Mouse (Mus musculus): Measurements from ENCODE around the gene Cytl1.

Gene Cytl1

GRCm38 (mm10) chr5:37735224-37735623, at the start of gene Cytl1:
TSS of gene Cytl1 (plus strand) at chr5:37735519.
- no peak for DNase-seq

GRCm38 (mm10) chr5:37692759-37693158, 42.6 kb upstream of the Cytl1 start:
- no peak for DNase-seq

DNA sequence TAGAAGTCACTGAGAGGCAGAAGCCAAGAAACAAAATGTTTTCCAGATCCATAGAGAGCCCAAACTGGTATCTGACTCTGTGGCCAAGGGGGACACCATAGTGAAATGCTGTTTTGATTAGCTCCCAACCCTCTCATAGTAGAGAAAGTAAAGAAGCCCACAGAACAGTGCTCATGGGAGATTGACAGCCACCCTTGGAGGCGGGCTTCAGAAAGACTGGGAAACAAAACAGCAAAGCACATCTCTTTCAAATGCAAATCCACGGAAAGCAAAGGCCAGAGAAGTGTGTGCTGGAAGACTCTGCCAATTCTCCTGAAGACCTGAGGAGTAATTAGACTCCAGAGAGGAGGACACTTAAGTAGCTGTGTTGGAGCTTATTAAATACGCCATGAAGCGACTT, 39.5 kb upstream of the Cytl1 start:
- no peak for DNase-seq

- no peak for DNase-seq
Observed at GRCm38 (mm10) chr5:37697286-37697685, 38.0 kb upstream of the Cytl1 start.

DNA sequence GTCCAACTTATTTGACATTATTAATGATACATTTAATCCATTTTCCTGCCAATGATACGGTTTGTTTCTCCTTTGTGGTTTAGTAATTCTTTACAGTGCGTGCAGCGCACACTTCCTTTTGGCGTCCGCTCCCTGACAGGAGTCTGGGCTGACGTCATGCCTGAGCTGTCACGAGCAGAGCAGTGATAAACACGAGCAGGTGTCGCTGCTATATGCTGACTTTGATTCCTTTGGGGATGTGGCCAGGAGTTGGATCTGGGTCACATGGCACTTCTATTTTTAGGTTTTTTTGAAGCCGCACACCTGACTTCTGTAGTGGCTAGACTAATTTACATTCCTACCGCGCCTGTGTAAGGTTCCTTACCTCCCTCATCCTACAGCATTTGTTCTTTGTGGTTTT, 35.6 kb upstream of the Cytl1 start:
- DNase-seq, result peak; percentile 22 to 30

- DNase-seq, result no peak
Observed at GRCm38 (mm10) chr5:37704962-37705361, 30.4 kb upstream of the Cytl1 start.

- DNase-seq, result peak in 1 of 2 experiments; percentile 22
Observed at GRCm38 (mm10) chr5:37708124-37708523, 27.2 kb upstream of the Cytl1 start.

DNA sequence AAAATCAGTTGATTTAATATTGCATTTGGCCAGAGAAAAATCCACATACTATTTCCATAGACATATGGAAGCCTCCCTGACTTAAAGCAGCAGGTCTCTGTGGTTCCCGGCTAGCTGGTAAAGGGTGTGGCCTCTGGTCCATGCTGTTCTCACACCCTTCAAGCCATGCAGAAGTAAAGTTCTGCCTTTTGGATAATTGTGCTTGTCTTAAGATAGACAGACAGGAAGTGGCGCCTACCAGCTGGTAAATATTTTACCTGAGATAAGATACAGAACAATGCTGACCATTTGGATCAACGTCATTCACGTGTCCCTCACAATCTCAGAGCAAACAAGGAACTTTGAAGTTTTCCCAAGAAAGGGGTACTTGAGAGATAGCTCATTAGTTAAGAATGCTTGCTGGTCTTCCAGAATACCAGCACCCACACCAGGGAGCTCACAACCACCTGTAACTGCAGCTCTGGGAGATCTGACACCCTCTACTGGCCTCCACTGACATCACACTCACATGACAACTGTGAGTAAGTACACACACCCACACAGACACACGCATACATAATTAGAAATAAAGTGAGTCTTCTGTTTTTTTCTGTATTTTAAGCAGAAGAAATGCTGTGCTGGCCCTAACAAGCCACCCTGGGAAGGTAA, 25.9 kb upstream of the Cytl1 start:
- no peak for DNase-seq

DNA sequence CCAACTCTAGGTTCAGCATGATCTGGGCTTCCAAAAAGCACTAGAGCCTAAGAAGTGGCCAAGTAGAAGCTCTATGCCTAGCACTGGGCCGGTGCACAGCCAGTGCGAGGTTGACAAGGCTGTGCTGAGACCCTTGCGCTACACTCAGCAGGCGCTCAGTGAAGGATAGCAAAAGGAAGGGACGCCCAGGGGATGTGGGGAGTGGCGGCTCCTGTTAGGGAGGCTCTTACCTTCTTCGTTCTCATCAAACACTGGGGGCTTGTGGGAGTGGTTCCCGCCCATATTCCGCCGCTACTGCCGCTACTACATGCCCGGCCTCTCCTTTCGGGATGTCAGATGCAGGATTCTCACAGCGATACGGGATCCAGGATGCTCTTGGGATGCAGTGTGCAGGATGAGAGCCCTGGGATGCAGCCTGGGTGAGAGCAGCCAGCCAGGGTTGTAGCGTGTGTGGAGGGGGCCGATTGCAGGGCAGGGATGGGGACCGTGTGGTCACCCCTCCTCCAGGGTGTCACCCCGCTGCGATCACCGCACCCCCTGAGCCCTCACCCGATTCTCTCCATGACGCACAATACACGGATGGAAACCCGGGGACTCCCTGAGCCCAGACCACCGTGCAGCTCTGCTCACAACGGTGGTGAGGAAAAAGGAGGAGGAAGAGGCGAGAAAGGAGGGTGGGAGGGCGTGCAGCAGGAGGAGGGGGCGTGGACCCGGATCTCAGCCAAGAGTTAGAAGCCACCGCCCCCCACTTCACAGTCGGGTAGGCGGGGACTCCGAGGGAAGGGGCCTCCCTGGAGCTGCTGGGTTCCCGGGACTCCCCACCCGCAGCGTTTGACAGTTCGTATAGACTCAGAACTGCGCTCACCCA, 18.6 kb upstream of the Cytl1 start, which contains the start of gene Stk32b:
Gene Stk32b (minus strand): TSS at position 667 of the 868 bp plus-strand sequence.
- DNase-seq, result peak; percentile 7 to 25

DNA sequence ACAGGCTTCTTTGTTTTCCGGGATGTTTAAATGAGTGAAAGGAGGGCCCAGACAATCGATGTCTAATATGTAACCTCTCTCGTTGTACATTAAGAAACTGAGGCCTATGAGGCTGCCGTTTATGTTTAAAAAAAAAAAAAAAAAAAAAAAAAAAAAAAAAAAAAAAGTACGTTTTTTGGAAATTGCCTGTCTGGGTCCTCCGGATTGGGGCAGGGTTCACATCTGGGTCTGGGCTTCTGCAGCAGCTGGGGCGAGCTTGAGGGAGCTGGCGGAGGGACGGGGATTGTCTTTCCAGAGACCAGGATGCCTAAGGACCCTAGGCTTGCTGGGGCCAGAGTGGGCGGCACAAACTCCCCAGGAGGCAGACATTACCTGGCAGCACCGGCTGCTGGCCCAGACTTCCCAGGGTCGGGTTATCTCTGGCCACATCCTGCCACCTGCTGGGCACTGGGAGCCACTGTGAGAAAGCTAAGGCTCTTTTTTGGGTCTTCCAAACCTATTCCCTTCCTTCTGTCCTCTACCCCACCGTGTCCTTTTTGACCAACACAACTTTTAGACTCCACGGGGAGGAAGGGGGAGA, 17.8 kb upstream of the Cytl1 start:
- peak; percentile 59 to 77 for DNase-seq

DNA sequence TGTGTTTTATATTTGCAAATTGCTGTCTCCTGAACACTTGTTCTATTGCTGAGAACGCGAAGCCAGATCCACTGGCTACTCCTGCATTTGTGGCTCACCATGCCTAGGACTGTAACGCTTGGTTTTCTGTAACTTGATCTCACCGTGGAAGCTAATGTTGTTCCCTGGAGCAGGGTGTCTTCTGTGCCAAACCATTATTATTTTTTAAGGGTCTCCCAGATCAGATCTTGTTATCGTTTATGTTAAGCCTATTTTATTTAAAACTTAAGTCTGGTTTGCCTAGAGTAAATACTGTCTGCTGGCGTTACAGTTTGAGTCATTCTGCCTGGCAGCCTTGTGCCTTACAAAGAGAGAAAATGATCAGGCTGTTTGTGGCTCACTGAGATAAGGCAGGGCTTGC, 14.6 kb upstream of the Cytl1 start:
- no peak for DNase-seq

GRCm38 (mm10) chr5:37725220-37725886, 10.0 kb upstream of the Cytl1 start:
- no peak for DNase-seq

DNA sequence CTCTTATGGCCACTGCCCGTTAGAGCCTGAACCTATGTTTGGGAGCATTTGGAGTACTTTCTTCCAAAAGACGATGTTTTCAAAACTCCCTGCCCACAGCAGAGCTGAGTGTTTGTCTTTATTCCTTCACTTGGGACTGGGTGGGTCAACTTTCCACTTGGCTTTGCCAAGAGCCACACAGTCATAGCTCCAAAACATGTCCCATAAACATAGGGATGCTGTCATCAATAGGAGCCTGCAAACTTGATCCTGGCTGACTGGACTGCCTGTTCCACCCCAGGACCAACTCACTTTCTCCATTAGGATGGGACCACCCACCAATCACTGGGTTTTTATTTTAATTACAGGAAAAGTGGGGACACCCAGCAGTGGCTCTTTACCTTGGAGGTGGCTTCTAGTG, 4.5 kb upstream of the Cytl1 start:
- no peak for DNase-seq

GRCm38 (mm10) chr5:37736213-37736612, 894 bp downstream of the Cytl1 start:
- DNase-seq, result no peak

GRCm38 (mm10) chr5:37743889-37744707, 8.8 kb downstream of the Cytl1 start:
- no peak for DNase-seq

DNA sequence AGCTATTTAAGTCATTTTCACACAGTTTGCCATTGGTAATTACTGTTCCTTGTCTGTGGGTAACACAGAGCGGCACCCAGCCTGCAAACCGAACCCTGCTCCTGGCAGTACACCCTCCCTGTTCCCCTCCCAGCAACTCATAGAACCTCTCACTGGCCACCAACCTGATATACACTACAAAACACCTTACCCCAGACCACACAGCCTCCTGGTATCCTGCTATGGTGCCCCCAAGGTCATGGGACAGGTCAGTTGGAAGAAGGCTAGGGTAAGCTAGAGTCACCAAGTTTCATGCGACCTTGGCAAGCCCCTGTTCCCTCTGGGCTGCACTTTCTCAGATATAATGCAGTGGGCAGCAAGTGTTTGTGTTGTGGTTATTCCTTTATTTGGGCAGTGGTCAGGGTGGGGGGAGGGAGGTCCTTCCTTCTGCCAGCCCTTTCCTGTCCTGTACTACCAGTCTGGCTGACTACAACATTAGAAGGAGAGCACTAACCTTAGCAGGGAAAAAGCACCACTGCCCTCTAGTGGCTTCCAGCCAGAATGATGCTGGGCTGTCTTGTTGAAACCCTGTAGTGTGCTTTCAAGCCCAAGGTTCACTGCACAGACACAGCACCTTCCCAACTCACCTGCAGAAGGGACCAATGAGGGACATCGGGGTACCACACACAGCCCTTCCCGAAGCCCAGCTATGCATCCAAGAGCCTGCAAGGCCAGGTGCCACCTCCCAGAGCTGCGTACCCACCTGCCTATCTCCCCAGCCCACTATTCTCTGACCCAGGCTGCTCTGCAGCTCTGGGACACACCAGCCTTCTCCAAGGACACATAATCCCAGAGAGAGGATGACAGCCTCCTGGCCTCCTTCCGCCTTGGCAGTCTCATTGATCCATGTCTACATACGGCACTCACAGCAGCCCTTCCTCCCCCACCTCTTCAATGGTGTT, 17.0 kb downstream of the Cytl1 start:
- peak; percentile 88 to 91 for DNase-seq

GRCm38 (mm10) chr5:37753366-37753765, 18.0 kb downstream of the Cytl1 start:
- no peak for DNase-seq

DNA sequence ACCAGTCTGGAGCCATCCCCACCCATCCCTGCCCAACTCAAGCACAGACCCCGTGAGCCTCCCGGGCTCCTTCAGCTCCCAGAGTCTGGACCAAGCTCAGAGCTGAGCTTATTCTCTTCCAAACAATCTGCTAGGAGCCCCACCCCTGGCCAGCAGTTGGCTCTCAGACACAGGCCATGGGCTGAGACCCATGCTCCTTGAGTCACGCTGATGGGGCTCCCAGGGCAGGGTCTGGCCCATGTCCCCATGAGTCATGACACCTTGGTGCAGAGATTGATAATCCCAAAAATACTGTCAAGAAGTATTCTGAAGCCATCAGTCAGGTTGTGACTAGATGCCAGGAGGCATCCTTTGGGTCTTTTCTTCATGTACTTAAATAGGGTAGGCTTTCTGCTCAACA, 26.7 kb downstream of the Cytl1 start:
- DNase-seq, result no peak

- no peak for DNase-seq
Observed at GRCm38 (mm10) chr5:37765851-37766250, 30.5 kb downstream of the Cytl1 start.

DNA sequence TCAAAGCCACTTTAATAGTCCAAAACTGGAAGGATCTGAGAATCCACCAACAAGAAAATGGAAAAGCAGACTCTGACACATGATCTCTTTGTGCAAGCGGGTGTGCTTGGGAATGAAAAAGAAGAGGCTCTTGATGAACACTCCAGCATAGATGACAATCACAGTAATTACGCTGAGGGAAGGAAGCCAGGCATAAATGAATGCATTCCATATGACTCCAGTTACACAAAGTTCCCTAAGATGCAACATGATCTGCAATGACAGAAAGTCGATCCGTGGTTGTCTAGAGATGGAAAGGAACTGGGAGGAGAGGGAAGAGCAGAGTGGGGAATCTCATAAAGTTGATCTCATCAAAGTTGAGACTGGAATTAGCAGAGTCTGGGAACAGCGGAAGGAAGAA, 31.9 kb downstream of the Cytl1 start:
- no peak for DNase-seq

DNA sequence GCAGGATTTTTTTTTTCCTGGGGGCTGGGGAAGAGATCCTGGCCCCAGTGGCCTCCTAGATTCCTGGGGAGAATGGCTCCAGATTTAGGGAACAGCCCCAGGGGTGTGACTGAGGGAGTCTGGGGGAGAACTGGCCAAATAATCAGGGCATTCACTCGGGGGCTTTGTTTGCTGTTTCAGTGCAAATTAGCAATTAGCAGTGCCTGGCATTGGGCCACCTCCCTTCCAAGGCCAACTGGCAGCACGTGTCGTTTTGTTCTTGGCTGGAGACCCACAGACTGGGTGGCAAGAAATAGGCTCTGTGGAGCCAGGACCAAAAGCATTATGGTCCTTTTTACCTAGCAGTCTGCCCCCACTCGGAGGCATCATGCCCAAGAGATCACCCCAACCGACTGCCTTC, 33.7 kb downstream of the Cytl1 start:
- peak; percentile 93 to 96 for DNase-seq
